Mouse (Mus musculus) E14TG2a.4 (cell line): ENCODE measurements around the gene Ctbp1.

ENCODE experiments used
- CTCF ChIP-seq: conservative IDR thresholded peaks from 2 replicates; pipeline ENCODE4 v1.5.1; 2014; ENCODE audit warnings: low read length
- POU5F1 ChIP-seq: IDR thresholded peaks from 2 replicates; pipeline ENCODE4 v1.6.1; 2014; ENCODE audit warnings: low read length, borderline replicate concordance

DNA sequence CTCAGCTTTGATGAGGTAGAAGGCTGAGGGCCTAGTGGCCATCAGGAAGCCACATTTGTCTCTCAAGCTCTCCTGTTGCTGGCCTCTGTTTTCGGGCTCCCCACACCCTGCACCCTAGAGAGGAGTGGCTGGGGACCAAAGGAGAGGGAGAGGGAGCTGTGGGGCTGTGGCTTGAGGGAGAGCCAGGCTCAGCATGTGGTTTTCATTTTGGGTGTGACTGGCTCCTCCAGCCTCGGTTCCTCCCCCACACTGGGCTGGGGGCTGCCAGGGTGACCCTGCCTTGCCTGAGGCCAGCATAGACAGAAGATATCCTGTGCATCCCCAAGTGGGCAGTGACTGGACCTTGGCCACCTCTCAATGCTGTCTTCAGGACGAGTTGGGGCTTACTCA lies 36.5 kb downstream of the Ctbp1 start:
- TF ChIP-seq POU5F1 = no peak
- TF ChIP-seq CTCF = no peak
